Mouse (Mus musculus) hindbrain, postnatal 0 days (tissue): ENCODE results near the gene Bpifb2. TPM values are rescaled to one million over a fixed set of nuclear protein-coding genes. Genes with fewer than 3 reads are reported as not detected.

Experiments used
- ATAC-seq: fragments of 200-750 bp; cut with Nextera tagmentation; 2 replicates; pipeline ENCODE4 v1.8.0; 2017; ENCODE audit warnings: mild to moderate bottlenecking, moderate TSS enrichment, moderate library complexity
- DNase-seq: peaks from one replicate; pipeline ENCODE4 v3.0.0-alpha.2; 2015; ENCODE audit warnings: low spot score
- H3K27ac ChIP-seq: fragments of 300-500 bp; sonication (generic); 2 replicates; pipeline ENCODE4 v1.5.1; 2014; ENCODE audit warnings: mild to moderate bottlenecking
- H3K27me3 ChIP-seq: fragments of 300-500 bp; sonication (generic); 2 replicates; pipeline ENCODE4 v1.6.1; 2014; ENCODE audit warnings: low read length, mixed read lengths; ENCODE audit not compliant: insufficient read depth
- H3K36me3 ChIP-seq: fragments of 300-500 bp; sonication (generic); 2 replicates; pipeline ENCODE4 v1.6.1; 2014; ENCODE audit warnings: low read length, mixed read lengths; ENCODE audit not compliant: insufficient read depth
- H3K4me1 ChIP-seq: fragments of 300-500 bp; sonication (generic); 2 replicates; pipeline ENCODE4 v1.6.1; 2014; ENCODE audit warnings: antibody characterized with exemption, low read length, mixed read lengths; ENCODE audit not compliant: insufficient read depth
- H3K4me2 ChIP-seq: fragments of 300-500 bp; sonication (generic); 2 replicates; pipeline ENCODE4 v1.6.1; 2014; ENCODE audit warnings: low read depth, mild to moderate bottlenecking, low read length, moderate library complexity, mixed read lengths
- H3K4me3 ChIP-seq: fragments of 300-500 bp; sonication (generic); 2 replicates; pipeline ENCODE4 v1.5.1; 2014; ENCODE audit warnings: low read length
- H3K9ac ChIP-seq: fragments of 300-500 bp; sonication (generic); replicated peaks from 2 replicates; pipeline ENCODE4 v1.6.1; 2014; ENCODE audit warnings: mild to moderate bottlenecking, low read length, moderate library complexity, mixed read lengths
- H3K9me3 ChIP-seq: fragments of 300-500 bp; sonication (generic); 2 replicates; pipeline ENCODE4 v1.6.1; 2016; ENCODE audit warnings: low read length, mixed read lengths
- CTCF ChIP-seq: IDR thresholded peaks from 2 replicates; pipeline ENCODE4 v1.5.1; 2016; ENCODE audit warnings: antibody characterized with exemption, control low read depth, low read depth
- WGBS: fragments of 180-500 bp; shearing (Covaris S2); extraction: QIAGEN DNeasy Blood & Tissue Kit; methylation state at CpG from one replicate; pipeline ENCODE4 v1.1.7; 2014; 5-methylcytosine and 5-hydroxymethylcytosine counted together
- polyA plus RNA-seq: library from polyadenylated mRNA; unstranded; fragments of >200 nt; fragmentation: Nextera tagmentation; extraction: Ambion mirVana; gene quantifications from 2 replicates; pipeline ENCODE4 v1.2.1, GENCODE M21; 2015
- total RNA-seq: library from RNA; depleted of rRNA; stranded (reverse); fragments of >200 nt; gene quantifications from 2 replicates; pipeline ENCODE4 v1.2.3, GENCODE M21; 2014

Bpifb2 gene
- total and polyA plus RNA-seq, 2 experiments from 2014 or later, result 0.26 to 0.29 TPM

DNA sequence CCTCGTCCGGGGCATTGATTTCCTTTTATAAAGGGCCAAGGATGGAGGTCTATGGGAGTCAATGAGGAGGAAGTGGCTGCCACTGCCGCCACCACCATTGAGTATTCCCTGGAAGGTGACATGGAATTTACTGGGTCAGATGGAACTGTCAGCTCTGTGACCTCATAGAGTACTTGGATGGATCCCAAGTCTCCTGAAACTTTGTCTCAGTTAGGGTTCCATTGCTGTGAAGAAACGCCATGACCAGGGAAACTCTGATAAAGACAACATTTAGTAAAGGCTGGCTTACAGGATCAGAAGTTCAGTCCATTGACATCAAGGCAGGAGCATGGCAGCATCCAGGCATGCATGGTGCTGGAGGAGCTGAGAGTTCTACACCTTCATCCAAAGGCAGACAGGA, 3.9 kb upstream of the Bpifb2 start, which contains the start of gene Sun5:
Gene Sun5, minus strand, starts transcription at position 101 of the 400 bp plus-strand sequence.
- H3K27ac ChIP-seq, result no peak within 1 kb of the TSS
- H3K36me3 ChIP-seq, result no peaks in the 10 kb centered on the region
- no peaks in the 10 kb centered on the region for H3K27me3 ChIP-seq
- H3K4me1 ChIP-seq, result no peaks in the 10 kb centered on the region
- ATAC-seq (no peak), DNase-seq (no peak)
- no peak within 1 kb of the TSS for H3K4me2 ChIP-seq
- no peak within 1 kb of the TSS for H3K9ac ChIP-seq
- no peaks in the 10 kb centered on the region for H3K9me3 ChIP-seq
- no peak within 1 kb of the TSS for H3K4me3 ChIP-seq
- no peak for TF ChIP-seq CTCF
- 84% methylated on average over 4 of the region's 4 CpGs for WGBS

DNA sequence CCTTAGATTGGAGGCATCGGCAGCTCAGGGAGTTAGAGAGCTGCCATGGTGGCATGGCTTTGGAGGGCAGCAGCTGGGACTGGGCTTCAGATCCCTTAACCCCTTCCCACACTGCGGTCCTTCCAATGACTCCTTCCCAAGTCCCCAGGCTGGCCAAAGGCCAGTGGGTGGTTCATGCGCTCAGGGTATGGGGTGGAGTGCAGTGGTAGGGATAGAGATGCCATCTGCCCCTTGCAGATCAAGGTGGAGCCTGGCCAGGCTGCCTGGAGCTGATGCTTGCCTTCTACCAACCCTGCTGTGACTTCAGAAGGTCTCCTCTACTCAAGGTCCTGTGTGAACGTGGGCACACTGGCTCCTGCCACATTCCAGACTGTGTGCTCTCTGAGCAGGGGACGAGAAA, 24.3 kb downstream of the Bpifb2 start:
- Histone ChIP-seq H3K4me1 (no peaks in the 10 kb centered on the region), H3K9ac (no peak overlapping the region), H3K36me3 (no peaks in the 10 kb centered on the region), H3K9me3 (no peaks in the 10 kb centered on the region), H3K4me2 (no peak overlapping the region), H3K4me3 (no peak overlapping the region), H3K27me3 (no peaks in the 10 kb centered on the region), H3K27ac (no peak overlapping the region)
- 75% methylated on average over 5 of the region's 5 CpGs for WGBS
- ATAC-seq, result no peak
- DNase-seq, result no peak
- TF ChIP-seq CTCF, result no peak

DNA sequence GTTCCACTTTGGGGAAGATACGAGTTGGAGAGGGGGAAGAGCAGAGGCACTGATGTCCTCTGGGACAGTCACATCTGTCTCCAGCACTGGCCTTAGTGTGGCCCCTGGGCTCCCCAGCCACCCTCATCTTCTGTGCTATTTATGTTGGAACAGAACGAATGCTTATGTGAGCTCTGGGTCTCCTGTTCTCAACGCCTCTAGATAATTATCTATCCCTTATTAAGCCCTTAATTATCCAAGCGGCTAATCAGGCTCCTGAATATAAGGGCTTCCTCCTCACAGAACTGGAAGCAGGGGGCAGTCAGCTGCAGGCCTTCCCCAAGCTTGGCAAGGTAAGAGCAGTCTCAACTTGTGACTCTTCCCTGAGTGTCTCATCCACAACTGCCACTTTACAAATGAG, 25.2 kb downstream of the Bpifb2 start, which contains the start of gene Bpifb6:
Gene Bpifb6, plus strand, starts transcription at position 301 of the 400 bp plus-strand sequence.
- H3K4me3 ChIP-seq, result no peak within 1 kb of the TSS
- no peaks in the 10 kb centered on the region for H3K27me3 ChIP-seq
- no peak within 1 kb of the TSS for H3K27ac ChIP-seq
- TF ChIP-seq CTCF, result no peak
- 76% methylated on average over 4 of the region's 4 CpGs for WGBS
- H3K9me3 ChIP-seq, result no peaks in the 10 kb centered on the region
- no peaks in the 10 kb centered on the region for H3K36me3 ChIP-seq
- no peak within 1 kb of the TSS for H3K4me2 ChIP-seq
- ATAC-seq, result no peak
- H3K9ac ChIP-seq, result no peak within 1 kb of the TSS
- H3K4me1 ChIP-seq, result no peaks in the 10 kb centered on the region
- no peak for DNase-seq

DNA sequence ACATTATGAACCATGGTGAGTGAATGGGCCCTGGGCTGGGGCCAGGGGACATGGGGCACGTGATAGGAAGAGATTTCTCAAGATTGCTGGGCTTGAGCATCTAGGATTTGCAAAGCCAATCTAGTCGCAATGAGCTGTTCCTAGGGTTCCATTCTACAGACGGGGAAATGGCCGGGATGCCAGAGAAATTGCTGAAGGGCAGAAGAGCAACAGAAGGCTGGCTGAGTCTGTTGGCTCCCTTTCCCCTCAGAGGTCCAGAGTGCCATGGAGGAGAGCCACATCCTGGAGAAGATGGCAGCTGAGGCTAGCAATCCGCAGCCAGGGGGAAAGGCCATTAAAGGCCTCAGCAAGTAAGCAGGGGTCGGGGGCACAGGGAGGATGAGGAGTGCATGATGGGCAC, 27.9 kb downstream of the Bpifb2 start:
- Histone ChIP-seq H3K9me3 (no peaks in the 10 kb centered on the region), H3K36me3 (no peaks in the 10 kb centered on the region), H3K27ac (no peak overlapping the region), H3K4me3 (no peak overlapping the region), H3K4me2 (no peak overlapping the region), H3K4me1 (no peaks in the 10 kb centered on the region), H3K27me3 (no peaks in the 10 kb centered on the region), H3K9ac (no peak overlapping the region)
- no peak for TF ChIP-seq CTCF
- ATAC-seq, result no peak
- no peak for DNase-seq
- WGBS, result 68% methylated on average over 6 of the region's 6 CpGs

DNA sequence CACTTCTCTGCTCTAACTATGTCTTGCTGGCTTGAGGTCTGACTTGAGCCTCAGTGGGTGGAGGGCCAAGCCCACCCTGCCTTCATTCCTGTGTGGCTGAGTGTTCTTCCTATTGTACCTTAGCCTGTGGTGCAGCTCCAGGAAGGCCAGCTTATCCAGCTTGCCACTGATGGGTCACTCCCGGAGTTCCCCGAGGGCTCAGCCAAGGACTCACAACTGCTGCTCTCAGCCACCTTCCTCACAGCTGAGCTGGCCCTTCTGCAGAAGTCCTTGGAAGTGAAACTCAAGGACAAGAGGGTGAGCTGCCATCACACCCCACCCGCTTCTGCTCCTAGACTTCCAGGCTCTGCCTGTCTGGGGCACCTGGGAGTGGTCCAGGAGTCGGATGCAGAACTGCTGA, 31.8 kb downstream of the Bpifb2 start:
- H3K4me2 ChIP-seq, result no peak overlapping the region

DNA sequence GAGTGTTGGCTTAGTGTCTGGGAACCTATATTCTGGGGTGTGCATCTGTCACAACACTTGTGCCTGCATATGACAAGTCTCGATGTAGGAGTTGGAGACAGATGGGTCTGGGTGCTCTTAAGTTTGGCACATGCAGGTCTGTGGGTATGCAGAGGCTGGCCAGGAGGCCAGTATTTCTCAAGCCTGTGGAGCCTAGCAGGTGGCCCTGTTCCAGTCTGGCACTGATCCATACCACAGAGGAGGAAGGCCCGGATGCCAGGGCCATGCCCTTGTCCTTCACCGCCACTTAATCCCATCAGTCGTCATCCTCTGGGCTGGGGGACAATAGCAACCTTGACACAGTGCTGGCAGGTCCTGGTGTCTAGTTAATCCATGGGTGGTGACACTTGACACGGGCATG, 39.3 kb downstream of the Bpifb2 start:
- Histone ChIP-seq H3K9me3 (no peaks in the 10 kb centered on the region), H3K36me3 (no peaks in the 10 kb centered on the region), H3K4me3 (no peak overlapping the region), H3K27me3 (no peaks in the 10 kb centered on the region), H3K9ac (no peak overlapping the region), H3K27ac (no peak overlapping the region), H3K4me1 (no peaks in the 10 kb centered on the region), H3K4me2 (no peak overlapping the region)
- ATAC-seq (peak; percentile 45; the same call in 1 of the 2 replicates), DNase-seq (no peak)
- WGBS, result 39% methylated on average over 5 of the region's 5 CpGs
- TF ChIP-seq CTCF, result no peak

More for the DNA sequence above, 31.8 kb downstream of the Bpifb2 start:
- no peak overlapping the region for H3K4me3 ChIP-seq
- ATAC-seq, result no peak
- H3K36me3 ChIP-seq, result no peaks in the 10 kb centered on the region
- no peak overlapping the region for H3K27ac ChIP-seq
- 92% methylated on average over 4 of the region's 4 CpGs for whole genome bisulfite sequencing
- no peaks in the 10 kb centered on the region for H3K4me1 ChIP-seq
- H3K27me3 ChIP-seq, result no peaks in the 10 kb centered on the region
- H3K9ac ChIP-seq, result no peak overlapping the region
- no peak for TF ChIP-seq CTCF
- H3K9me3 ChIP-seq, result no peaks in the 10 kb centered on the region
- no peak for DNase-seq

DNA sequence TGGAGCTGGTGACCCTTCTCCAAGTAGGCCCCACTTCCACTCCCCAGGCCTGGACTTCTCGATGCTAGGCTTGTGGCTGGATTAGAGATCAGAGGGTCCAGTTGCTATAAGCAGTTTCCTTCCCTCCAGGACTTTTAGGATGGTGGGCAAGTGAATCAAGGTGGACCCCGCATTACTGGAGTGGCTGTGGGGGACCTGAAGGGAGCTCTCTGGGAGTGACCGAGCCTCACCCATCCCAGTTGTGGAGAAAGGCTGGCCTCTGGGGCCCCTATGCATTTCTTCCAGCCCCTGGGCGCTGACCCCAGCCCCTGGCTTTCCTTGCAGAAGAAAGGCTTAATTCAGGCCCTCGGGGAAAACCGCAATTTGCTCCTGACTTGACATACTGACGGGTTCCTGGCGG, 43.1 kb downstream of the Bpifb2 start, which contains the start of gene Bpifb3:
Gene Bpifb3, plus strand, starts transcription at position 301 of the 400 bp plus-strand sequence.
- Histone ChIP-seq H3K36me3 (no peaks in the 10 kb centered on the region), H3K9ac (no peak within 1 kb of the TSS), H3K27me3 (no peaks in the 10 kb centered on the region), H3K9me3 (no peaks in the 10 kb centered on the region), H3K4me1 (no peaks in the 10 kb centered on the region), H3K4me3 (no peak within 1 kb of the TSS), H3K27ac (no peak within 1 kb of the TSS), H3K4me2 (no peak within 1 kb of the TSS)
- 57% methylated on average over 8 of the region's 8 CpGs for WGBS
- no peak for TF ChIP-seq CTCF
- ATAC-seq (no peak), DNase-seq (no peak)
